Mouse (Mus musculus) embryo, embryonic 10 days (tissue): ENCODE results near the gene Rbm8a.

Experiments
- DNase-seq: peaks from one replicate; pipeline ENCODE4 v3.0.0-alpha.2; 2015; ENCODE audit warnings: low spot score

Rbm8a gene

GRCm38 (mm10) chr3:96671519-96671918 is 41.8 kb downstream of the Rbm8a start:
- DNase-seq: no peak

- no peak for DNase-seq
Observed at GRCm38 (mm10) chr3:96673514-96673913, 43.8 kb downstream of the Rbm8a start.

GRCm38 (mm10) chr3:96674442-96674841 is 44.7 kb downstream of the Rbm8a start:
- peak; percentile 69 for DNase-seq

- DNase-seq: no peak
Observed at GRCm38 (mm10) chr3:96675171-96675570, 45.4 kb downstream of the Rbm8a start.

- DNase-seq: no peak
Observed at GRCm38 (mm10) chr3:96675690-96676089, 46.0 kb downstream of the Rbm8a start.

- DNase-seq: no peak
Observed at GRCm38 (mm10) chr3:96678456-96678855, 48.7 kb downstream of the Rbm8a start.

- no peak for DNase-seq
Observed at GRCm38 (mm10) chr3:96679159-96679674, 49.5 kb downstream of the Rbm8a start.

GRCm38 (mm10) chr3:96680269-96680956 is 50.7 kb downstream of the Rbm8a start:
- no peak for DNase-seq
